Mouse (Mus musculus): ENCODE results near the gene 4933417A18Rik.
A peak's percentile ranks its signal among the peaks of the same experiment; 100 is the strongest.
"Not testable (repeated sequence)": the region's sequence is repeated elsewhere in the genome, so short reads cannot be mapped to it uniquely, and the experiment has no call there.

The 4933417A18Rik gene

DNA sequence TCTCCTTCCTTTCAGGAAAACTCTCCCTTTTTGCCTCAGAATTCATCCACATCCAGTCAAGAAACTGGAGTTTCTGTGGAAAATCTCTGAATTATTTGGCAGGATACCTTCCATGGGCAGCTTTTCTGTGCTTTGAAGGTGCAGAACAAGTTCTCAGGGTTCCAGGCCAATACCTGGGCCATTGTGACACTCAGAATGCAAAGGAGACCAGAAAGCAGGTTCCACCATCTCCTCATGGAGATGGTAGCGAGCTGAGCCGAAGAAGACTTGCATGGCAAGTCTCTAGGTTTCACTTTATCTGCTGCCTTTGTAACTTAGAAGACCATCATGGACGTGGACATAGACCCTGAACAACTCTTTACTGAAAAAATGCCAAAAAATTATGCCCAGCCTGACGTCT lies at the start of gene 4933417A18Rik, which contains the start of gene Fam217a:
4933417A18Rik (plus strand) TSS at position 200 of the 400 bp plus-strand sequence.
Fam217a (minus strand) TSS at position 101 of the 400 bp plus-strand sequence.
- DNase-seq (ENCODE audit: low read depth), result no peak

- DNase-seq (ENCODE audit: low read depth), result not testable (repeated sequence)
Measured at GRCm38 (mm10) chr13:34874736-34875135, 49.5 kb upstream of the 4933417A18Rik start.

DNA sequence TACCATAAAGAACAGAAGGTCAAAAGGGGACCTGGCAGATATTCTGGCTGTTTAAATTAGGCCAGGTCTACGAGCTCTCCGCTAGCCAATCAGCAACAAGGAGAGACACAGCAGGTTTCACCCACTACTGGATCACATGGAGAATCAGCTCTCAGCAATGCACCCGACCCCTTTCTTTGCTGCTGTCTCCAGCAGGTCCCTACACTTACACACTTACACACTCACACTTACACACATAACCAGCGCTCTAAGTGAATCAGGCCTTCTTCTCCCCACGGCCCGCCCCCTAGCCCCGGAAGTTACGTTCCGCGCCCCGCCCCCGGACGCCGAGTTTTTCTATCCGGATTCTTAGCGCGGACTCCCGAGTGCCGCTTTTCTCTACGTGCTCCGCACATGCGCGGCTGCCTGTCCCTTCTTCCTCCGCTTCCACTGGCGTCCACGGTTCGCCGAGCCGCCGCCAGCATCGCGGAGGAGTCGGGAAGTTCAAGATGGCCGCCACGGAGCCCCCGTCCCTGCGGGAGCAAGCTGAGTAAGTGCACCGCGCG lies 49.0 kb upstream of the 4933417A18Rik start, which contains the start of gene Prpf4b:
Prpf4b (plus strand) TSS at position 137 of the 545 bp plus-strand sequence.
- peak; percentile 64 for DNase-seq (ENCODE audit: low read depth)

DNA sequence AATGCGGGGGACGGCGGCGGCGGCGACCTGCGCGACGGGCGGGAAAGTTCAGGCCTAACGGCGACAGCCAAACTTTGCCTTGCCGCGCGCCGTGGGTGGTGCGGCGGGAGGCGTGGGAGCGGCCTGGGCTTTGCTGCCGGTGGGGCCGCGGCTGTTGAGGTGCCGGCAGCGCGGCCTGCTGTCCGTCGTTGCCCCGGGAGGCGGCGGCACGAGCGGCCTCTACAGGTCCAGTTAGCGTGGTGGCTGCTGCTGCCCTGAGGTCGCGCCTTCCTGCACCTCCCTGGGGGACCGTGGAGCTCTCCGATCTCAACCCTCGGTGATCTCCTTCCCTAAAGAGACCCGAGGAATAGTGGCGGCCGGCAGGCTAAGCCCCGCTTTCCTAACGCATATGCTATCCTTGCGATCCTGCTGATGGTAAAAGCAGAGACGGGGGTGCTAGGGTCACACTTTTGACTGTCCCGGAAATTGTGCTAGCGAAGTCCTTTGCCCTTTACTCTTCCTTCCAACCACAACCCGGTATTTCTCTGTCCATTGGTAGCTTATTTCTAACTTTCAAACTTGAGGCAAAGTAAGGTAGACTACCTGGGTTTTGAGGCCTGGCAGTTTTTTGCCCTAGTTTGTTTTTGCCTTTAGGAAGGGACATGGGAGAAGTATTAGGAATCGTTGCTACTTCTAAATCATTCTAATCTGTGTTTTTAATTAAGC lies 48.3 kb upstream of the 4933417A18Rik start:
- peak; percentile 23 for DNase-seq (ENCODE audit: low read depth)

DNA sequence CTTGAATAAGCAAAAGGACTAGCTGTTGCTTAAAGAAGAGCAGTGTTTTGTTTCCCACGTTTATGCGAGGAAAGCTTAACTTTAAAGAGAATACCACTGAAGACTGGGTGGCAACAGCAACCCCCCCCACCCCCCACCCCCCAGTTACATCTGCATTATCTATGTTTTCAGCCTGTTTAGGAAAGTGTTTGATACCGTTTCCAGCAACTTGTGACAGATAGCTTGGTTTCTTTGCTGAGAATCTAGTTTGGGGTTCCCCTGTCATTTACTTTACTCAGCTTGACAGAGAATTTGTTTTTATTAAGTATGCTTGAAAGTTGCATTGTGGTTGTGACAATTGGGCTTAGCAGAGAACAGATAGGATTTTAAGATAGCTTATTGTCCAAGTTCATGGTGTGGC lies 47.7 kb upstream of the 4933417A18Rik start:
- DNase-seq (ENCODE audit: low read depth), result no peak

GRCm38 (mm10) chr13:34892871-34893270 lies 31.3 kb upstream of the 4933417A18Rik start:
- no peak for DNase-seq (ENCODE audit: low read depth)

GRCm38 (mm10) chr13:34914614-34915013 lies 9.6 kb upstream of the 4933417A18Rik start:
- DNase-seq (ENCODE audit: low read depth), result no peak

DNA sequence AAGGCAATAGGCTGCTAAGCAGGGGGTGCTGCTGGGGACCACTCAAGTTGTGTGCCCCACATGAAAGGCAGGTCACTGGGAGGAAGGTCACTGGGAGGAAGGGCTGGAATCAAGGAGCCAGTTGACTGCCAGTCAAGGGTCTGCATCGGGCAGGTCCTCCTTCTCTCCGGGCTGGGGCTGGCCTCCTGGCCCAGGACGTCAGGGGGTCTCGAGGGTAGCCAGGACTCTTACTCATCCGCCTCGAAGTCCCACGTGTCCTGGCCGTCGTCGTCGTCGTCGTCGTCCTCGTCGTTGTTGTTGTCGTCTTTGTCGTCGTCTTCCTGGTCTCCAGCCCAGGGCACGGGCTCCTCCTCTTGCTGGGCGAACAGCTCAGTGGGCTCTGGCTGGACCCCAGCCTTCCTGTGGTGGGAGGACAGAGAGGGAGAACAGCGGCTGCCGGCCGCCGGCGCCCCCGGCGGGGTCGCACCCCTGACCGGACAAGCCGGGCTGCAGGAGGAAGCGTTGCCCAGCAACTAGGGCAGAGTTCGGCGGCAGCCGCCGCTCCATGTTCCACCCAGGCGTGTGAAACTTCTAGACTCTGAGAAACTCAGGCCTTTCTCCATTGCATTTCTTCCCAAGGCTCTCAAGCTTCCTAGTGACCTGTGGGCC lies 7.6 kb upstream of the 4933417A18Rik start:
- no peak for DNase-seq (ENCODE audit: low read depth)

- no peak for DNase-seq (ENCODE audit: low read depth)
Measured at GRCm38 (mm10) chr13:34934931-34935644, 10.9 kb downstream of the 4933417A18Rik start.

- peak; percentile 9 for DNase-seq (ENCODE audit: low read depth)
Measured at GRCm38 (mm10) chr13:34942370-34942769, 18.2 kb downstream of the 4933417A18Rik start.

GRCm38 (mm10) chr13:34951437-34951836 lies 27.2 kb downstream of the 4933417A18Rik start:
- not testable (repeated sequence) for DNase-seq (ENCODE audit: low read depth)

DNA sequence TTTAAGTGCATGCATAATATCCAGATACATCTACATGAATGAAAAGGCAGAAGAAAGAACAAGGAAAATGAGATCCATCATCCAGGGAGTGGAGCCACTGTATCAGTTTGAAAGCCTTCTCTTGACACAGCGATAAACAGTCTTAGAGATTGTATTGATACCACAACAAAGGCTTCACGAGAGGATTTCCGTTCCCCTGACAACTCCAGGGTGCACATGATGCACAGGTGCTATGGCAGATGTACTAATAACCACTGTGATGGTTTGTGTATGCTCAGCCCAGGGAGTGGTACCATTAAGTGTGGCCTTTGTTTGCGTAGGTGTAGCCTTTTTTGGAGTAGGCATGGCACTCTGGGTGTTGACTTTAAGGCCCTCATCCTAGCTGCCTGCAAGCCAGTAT lies 32.7 kb downstream of the 4933417A18Rik start:
- no peak for DNase-seq (ENCODE audit: low read depth)

DNA sequence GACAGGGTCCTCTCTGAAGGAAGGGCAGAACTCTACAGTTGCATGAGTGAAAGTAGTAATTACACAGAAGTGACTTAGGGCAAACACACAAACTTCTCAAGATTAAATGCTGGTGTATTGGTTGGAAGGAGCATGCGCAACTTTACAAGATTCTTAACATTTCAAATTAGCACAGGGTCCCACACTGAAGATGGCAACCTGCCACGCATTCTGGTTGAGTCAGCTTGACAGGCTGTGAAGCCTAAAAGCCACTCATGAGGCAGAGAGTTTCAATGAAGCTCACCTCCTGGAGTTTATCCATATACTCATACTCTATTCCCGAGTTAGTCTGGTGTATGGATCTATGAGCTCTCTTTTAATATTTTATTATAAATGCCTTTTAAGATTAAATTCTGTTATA lies 33.9 kb downstream of the 4933417A18Rik start:
- DNase-seq (ENCODE audit: low read depth), result not testable (repeated sequence)

GRCm38 (mm10) chr13:34960996-34961770 lies 37.0 kb downstream of the 4933417A18Rik start:
- DNase-seq (ENCODE audit: low read depth), result no peak

DNA sequence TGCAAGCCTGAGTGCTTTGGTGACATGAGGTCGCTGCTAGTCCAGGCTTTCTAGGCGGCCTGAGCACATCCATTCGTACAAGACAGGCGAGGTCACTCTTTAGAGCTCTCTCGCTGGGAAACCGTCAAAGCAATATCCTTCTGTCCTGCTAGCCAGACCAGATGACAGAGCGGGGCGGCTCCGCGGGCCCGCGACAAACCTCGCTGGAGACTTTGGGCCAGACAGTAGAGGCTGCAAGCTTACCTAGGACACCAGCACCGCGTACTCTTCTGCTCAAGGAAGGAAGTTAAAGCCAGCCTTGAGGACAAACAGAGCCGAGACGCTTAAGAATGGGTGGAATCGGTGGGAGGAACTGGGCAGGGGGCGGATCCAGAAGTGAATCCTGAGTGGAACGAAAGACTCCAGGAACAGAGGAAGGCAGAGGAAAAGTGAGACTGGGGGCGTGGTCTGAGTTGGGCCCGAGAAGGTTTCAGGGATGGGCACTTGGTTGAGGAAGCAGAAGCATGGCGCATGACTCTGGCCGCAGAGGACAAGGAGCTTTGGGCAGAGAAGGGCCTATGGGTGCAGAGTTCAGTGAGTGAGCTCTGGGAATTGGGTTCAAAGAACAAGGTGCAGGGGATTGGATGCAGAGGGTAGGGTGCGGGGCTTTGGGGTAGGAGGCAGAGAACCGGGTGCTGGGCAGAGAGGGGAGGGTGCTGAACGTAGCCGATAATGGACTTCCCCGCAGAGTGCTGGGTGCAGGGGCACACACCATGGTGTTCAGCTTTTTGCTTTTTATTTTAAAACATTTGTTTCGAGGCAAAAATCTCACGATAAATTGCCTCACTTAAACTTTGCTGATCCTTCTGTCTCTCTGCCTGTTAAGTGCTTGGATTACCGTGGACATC lies 39.5 kb downstream of the 4933417A18Rik start, which contains the start of gene Eci3:
Eci3 (minus strand) TSS at position 300 of the 887 bp plus-strand sequence.
- DNase-seq (ENCODE audit: low read depth), result no peak

DNA sequence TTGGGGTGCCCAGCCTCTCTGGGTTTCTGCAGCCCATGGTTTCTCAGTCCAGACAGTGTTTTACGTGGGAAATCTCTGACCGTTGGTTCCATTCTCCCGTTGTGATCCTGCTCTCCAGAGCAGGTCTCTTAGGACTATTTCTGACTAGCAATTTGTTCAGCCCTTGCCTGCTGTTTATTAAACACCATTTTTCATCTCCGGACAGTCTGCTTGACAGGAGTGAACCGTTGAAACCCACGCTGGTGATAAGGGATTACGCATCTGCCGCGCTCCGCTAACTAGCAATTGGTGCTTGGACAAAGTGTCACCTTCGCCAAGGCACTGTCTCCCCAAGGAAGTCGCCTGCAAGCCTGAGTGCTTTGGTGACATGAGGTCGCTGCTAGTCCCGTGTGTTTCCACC lies 40.2 kb downstream of the 4933417A18Rik start:
- no peak for DNase-seq (ENCODE audit: low read depth)

GRCm38 (mm10) chr13:34964866-34965265 lies 40.7 kb downstream of the 4933417A18Rik start:
- no peak for DNase-seq (ENCODE audit: low read depth)

DNA sequence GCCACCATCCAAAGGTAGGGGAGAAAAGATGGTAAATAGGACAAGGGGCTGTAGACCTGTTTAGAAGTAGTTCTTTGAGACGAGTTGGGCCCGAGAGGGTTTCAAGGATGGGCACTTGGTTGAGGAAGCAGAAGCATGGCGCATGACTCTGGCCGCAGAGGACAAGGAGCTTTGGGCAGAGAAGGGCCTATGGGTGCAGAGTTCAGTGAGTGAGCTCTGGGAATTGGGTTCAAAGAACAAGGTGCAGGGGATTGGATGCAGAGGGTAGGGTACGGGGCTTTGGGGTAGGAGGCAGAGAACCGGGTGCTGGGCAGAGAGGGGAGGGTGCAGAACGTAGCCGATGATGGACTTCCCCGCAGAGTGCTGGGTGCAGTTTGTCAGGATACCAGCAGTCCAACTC lies 41.4 kb downstream of the 4933417A18Rik start:
- DNase-seq (ENCODE audit: low read depth), result not testable (repeated sequence)

GRCm38 (mm10) chr13:34972456-34972855 lies 48.2 kb downstream of the 4933417A18Rik start:
- DNase-seq (ENCODE audit: low read depth), result not testable (repeated sequence)

DNA sequence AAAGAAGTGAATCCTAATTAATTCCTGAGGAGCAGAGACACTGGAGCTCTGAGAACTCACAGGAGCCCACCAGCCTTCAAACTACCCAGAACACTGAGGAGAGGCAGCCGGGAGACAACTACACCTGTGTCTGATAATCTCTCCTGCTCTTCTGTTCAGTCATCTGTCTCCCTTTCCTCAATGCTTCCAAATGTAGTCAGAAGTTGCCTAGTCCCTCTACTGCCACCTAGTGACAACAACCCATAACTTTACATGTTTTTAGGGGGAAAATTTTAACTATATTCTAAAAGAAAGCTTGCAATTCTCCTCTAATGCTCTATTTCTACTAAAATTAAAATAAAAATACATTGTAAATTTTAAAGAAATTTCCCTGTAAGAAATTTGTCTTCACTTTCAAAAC lies 48.9 kb downstream of the 4933417A18Rik start:
- DNase-seq (ENCODE audit: low read depth), result no peak

All from fibroblast of lung, adult 2 months (primary cell).